Mouse (Mus musculus) E14TG2a.4 (cell line): ENCODE measurements around the gene Thtpa.

Experiments used
- H3K27me3 ChIP-seq: 2 replicates; pipeline ENCODE4 v1.6.1; 2014; ENCODE audit warnings: low read length, control low read depth; ENCODE audit not compliant: insufficient read depth
- H3K36me3 ChIP-seq: 2 replicates; pipeline ENCODE4 v1.6.1; 2014; ENCODE audit warnings: low read length, control low read depth; ENCODE audit not compliant: insufficient read depth
- H3K4me1 ChIP-seq: replicated peaks from 2 replicates; pipeline ENCODE4 v1.6.1; 2014; ENCODE audit warnings: low read depth, low read length, control low read depth
- H3K4me3 ChIP-seq: replicated peaks from 2 replicates; pipeline ENCODE4 v1.5.1; 2014; ENCODE audit warnings: mild to moderate bottlenecking, low read length
- H3K9me3 ChIP-seq: 2 replicates; pipeline ENCODE4 v1.6.1; 2014; ENCODE audit warnings: low read length, control low read depth
- CTCF ChIP-seq: conservative IDR thresholded peaks from 2 replicates; pipeline ENCODE4 v1.5.1; 2014; ENCODE audit warnings: low read length
- NANOG ChIP-seq: IDR thresholded peaks from 2 replicates; pipeline ENCODE4 v1.6.1; 2014; ENCODE audit warnings: borderline replicate concordance, low read length, mixed read lengths
- POU5F1 ChIP-seq: IDR thresholded peaks from 2 replicates; pipeline ENCODE4 v1.6.1; 2014; ENCODE audit warnings: low read length, borderline replicate concordance

The Thtpa gene

GRCm38 (mm10) chr14:55059931-55060330 lies 34.7 kb upstream of the Thtpa start:
- Histone ChIP-seq H3K36me3 (peaks cover 35% of the 10 kb centered on the region), H3K4me3 (no peak overlapping the region), H3K4me1 (peaks cover 72% of the 10 kb centered on the region), H3K27me3 (no peaks in the 10 kb centered on the region), H3K9me3 (no peaks in the 10 kb centered on the region)
- TF ChIP-seq CTCF (no peak), POU5F1 (no peak), NANOG (no peak)

GRCm38 (mm10) chr14:55061845-55062244 lies 32.7 kb upstream of the Thtpa start:
- no peak for TF ChIP-seq CTCF
- no peak for TF ChIP-seq NANOG
- TF ChIP-seq POU5F1, result no peak
- peaks cover 83% of the 10 kb centered on the region for H3K4me1 ChIP-seq
- H3K27me3 ChIP-seq, result no peaks in the 10 kb centered on the region
- peaks cover 51% of the 10 kb centered on the region for H3K36me3 ChIP-seq
- no peaks in the 10 kb centered on the region for H3K9me3 ChIP-seq
- no peak overlapping the region for H3K4me3 ChIP-seq

GRCm38 (mm10) chr14:55062626-55063025 lies 32.0 kb upstream of the Thtpa start:
- no peaks in the 10 kb centered on the region for H3K27me3 ChIP-seq
- peaks cover 91% of the 10 kb centered on the region for H3K4me1 ChIP-seq
- H3K36me3 ChIP-seq, result peaks cover 59% of the 10 kb centered on the region
- TF ChIP-seq POU5F1 (no peak), NANOG (no peak), CTCF (no peak)
- peak overlapping the region; percentile 62 for H3K4me3 ChIP-seq
- H3K9me3 ChIP-seq, result no peaks in the 10 kb centered on the region

GRCm38 (mm10) chr14:55063117-55063516 lies 31.5 kb upstream of the Thtpa start:
- H3K4me1 ChIP-seq, result peaks cover 96% of the 10 kb centered on the region
- peak overlapping the region; percentile 62 for H3K4me3 ChIP-seq
- H3K36me3 ChIP-seq, result peaks cover 64% of the 10 kb centered on the region
- H3K9me3 ChIP-seq, result no peaks in the 10 kb centered on the region
- TF ChIP-seq NANOG (no peak), POU5F1 (no peak)
- no peaks in the 10 kb centered on the region for H3K27me3 ChIP-seq

GRCm38 (mm10) chr14:55063581-55064381 lies 30.8 kb upstream of the Thtpa start:
- no peaks in the 10 kb centered on the region for H3K9me3 ChIP-seq
- H3K4me1 ChIP-seq, result peaks cover 98% of the 10 kb centered on the region
- TF ChIP-seq POU5F1 (no peak), CTCF (no peak), NANOG (no peak)
- peak overlapping the region; percentile 68 for H3K4me3 ChIP-seq
- peaks cover 70% of the 10 kb centered on the region for H3K36me3 ChIP-seq
- H3K27me3 ChIP-seq, result no peaks in the 10 kb centered on the region

- Histone ChIP-seq H3K36me3 (peaks cover 80% of the 10 kb centered on the region), H3K9me3 (no peaks in the 10 kb centered on the region), H3K4me3 (peak overlapping the region; percentile 68), H3K4me1 (peaks cover 93% of the 10 kb centered on the region), H3K27me3 (no peaks in the 10 kb centered on the region)
- TF ChIP-seq CTCF, result no peak
- TF ChIP-seq POU5F1, result no peak
- no peak for TF ChIP-seq NANOG
These were observed 29.9 kb upstream of the Thtpa start for GRCm38 (mm10) chr14:55064481-55065370.

GRCm38 (mm10) chr14:55065391-55065790 lies 29.2 kb upstream of the Thtpa start:
- peaks cover 91% of the 10 kb centered on the region for H3K4me1 ChIP-seq
- no peaks in the 10 kb centered on the region for H3K27me3 ChIP-seq
- peaks cover 86% of the 10 kb centered on the region for H3K36me3 ChIP-seq
- no peaks in the 10 kb centered on the region for H3K9me3 ChIP-seq
- H3K4me3 ChIP-seq, result peak overlapping the region; percentile 68
- no peak for TF ChIP-seq POU5F1
- TF ChIP-seq CTCF, result no peak
- no peak for TF ChIP-seq NANOG

GRCm38 (mm10) chr14:55066042-55066441 lies 28.5 kb upstream of the Thtpa start:
- peaks cover 89% of the 10 kb centered on the region for H3K36me3 ChIP-seq
- no peak for TF ChIP-seq NANOG
- no peak for TF ChIP-seq POU5F1
- no peak for TF ChIP-seq CTCF
- H3K4me3 ChIP-seq, result peak overlapping the region; percentile 68
- H3K9me3 ChIP-seq, result no peaks in the 10 kb centered on the region
- no peaks in the 10 kb centered on the region for H3K27me3 ChIP-seq
- H3K4me1 ChIP-seq, result peaks cover 92% of the 10 kb centered on the region
